Mouse (Mus musculus) lung, adult 2 months (tissue): ENCODE results near the gene Mrpl48. TPM values are rescaled to one million over a fixed set of nuclear protein-coding genes. Genes with fewer than 3 reads are reported as not detected.

Experiments used
- DNase-seq: peaks from one replicate; pipeline ENCODE4 v3.0.0; 2022
- H3K4me1 ChIP-seq: fragments of 200-500 bp; 2 replicates; pipeline ENCODE4 v1.6.1; 2011; ENCODE audit warnings: low read length; ENCODE audit not compliant: control insufficient read depth, insufficient read depth
- H3K4me3 ChIP-seq: fragments of 200-500 bp; replicated peaks from 2 replicates; pipeline ENCODE3; 2011; ENCODE audit warnings: low read depth, mild to moderate bottlenecking, control low read depth, low read length; ENCODE audit errors: extremely low read depth
- CTCF ChIP-seq: fragments of 200-500 bp; IDR thresholded peaks from 2 replicates; pipeline ENCODE4 v1.5.1; 2011; ENCODE audit warnings: mild to moderate bottlenecking, low read length, control low read depth; ENCODE audit not compliant: insufficient read depth
- POLR2A ChIP-seq: fragments of 200-500 bp; IDR thresholded peaks from 2 replicates; pipeline ENCODE4 v1.6.1; 2011; ENCODE audit warnings: low read depth, mild to moderate bottlenecking, control low read depth, low read length, borderline replicate concordance; ENCODE audit errors: extremely low read depth
- WGBS: fragments of 180-500 bp; shearing (Covaris S2); methylation state at CpG from one replicate; pipeline ENCODE4 v1.1.7; 2018; 5-methylcytosine and 5-hydroxymethylcytosine counted together
- polyA plus RNA-seq: library from polyadenylated mRNA; depleted of rRNA; stranded (reverse); fragments of >200 nt; gene quantifications from 2 replicates; pipeline ENCODE4 v1.2.3, GENCODE M21; 2012

Mrpl48 gene
- polyA plus RNA-seq, 1 experiment = 10.4 TPM

GRCm38 (mm10) chr7:100642413-100642812, 34.3 kb upstream of the Mrpl48 start:
- DNase-seq = no peak
- H3K4me1 ChIP-seq = no peaks in the 10 kb centered on the region
- no peak for TF ChIP-seq CTCF
- no peak for TF ChIP-seq POLR2A
- WGBS = 81% methylated on average over 4 of the region's 4 CpGs
- no peak overlapping the region for H3K4me3 ChIP-seq

GRCm38 (mm10) chr7:100637657-100638056, 29.6 kb upstream of the Mrpl48 start:
- WGBS = 0% methylated on average over 1 of the region's 1 CpGs
- DNase-seq = no peak

GRCm38 (mm10) chr7:100624538-100624937, 16.4 kb upstream of the Mrpl48 start:
- TF ChIP-seq CTCF = no peak
- H3K4me3 ChIP-seq = no peak overlapping the region
- peaks cover 3% of the 10 kb centered on the region; the same call in 1 of the 2 replicates for H3K4me1 ChIP-seq
- WGBS = 93% methylated on average over 3 of the region's 3 CpGs
- DNase-seq = no peak

More at GRCm38 (mm10) chr7:100637657-100638056, 29.6 kb upstream of the Mrpl48 start:
- H3K4me1 ChIP-seq = no peaks in the 10 kb centered on the region
- no peak overlapping the region for H3K4me3 ChIP-seq
- TF ChIP-seq POLR2A = no peak
- peak; percentile 34; the same call in 1 of the 2 replicates for TF ChIP-seq CTCF

- peaks cover 3% of the 10 kb centered on the region; the same call in 1 of the 2 replicates for H3K4me1 ChIP-seq
- TF ChIP-seq CTCF (peak; percentile 30; the same call in 1 of the 2 replicates), POLR2A (no peak)
- no peak for DNase-seq
- no peak overlapping the region for H3K4me3 ChIP-seq
- WGBS = 65% methylated on average over 2 of the region's 2 CpGs
Observed at GRCm38 (mm10) chr7:100622277-100622676, 14.2 kb upstream of the Mrpl48 start.

GRCm38 (mm10) chr7:100616121-100616857, 8.2 kb upstream of the Mrpl48 start:
- no peak overlapping the region for H3K4me3 ChIP-seq
- H3K4me1 ChIP-seq = no peaks in the 10 kb centered on the region; the same call in 1 of the 2 replicates
- TF ChIP-seq CTCF (no peak), POLR2A (no peak)
- 87% methylated on average over 4 of the region's 4 CpGs for WGBS
- DNase-seq = no peak

- Histone ChIP-seq H3K4me1 (peaks cover 4% of the 10 kb centered on the region), H3K4me3 (peak overlapping the region; percentile 88)
- 14% methylated on average over 4 of the region's 4 CpGs for WGBS
- DNase-seq = no peak
- TF ChIP-seq CTCF = no peak
- no peak for TF ChIP-seq POLR2A
Observed at GRCm38 (mm10) chr7:100608910-100609309, 809 bp upstream of the Mrpl48 start.

GRCm38 (mm10) chr7:100607214-100608129, 629 bp downstream of the Mrpl48 start, which contains the start of gene Rab6a:
Gene Rab6a (plus strand): TSS chr7:100607410.
- no peak for TF ChIP-seq CTCF
- TF ChIP-seq POLR2A = peak; percentile 95
- Histone ChIP-seq H3K4me1 (peaks cover 4% of the 10 kb centered on the region), H3K4me3 (peak within 1 kb of the TSS; percentile 88)
- peak; percentile 92 for DNase-seq
- WGBS = under 1% methylated on average over 105 of the region's 105 CpGs

- H3K4me3 ChIP-seq = no peak overlapping the region
- no peaks in the 10 kb centered on the region for H3K4me1 ChIP-seq
- DNase-seq = no peak
- WGBS = 57% methylated on average over 5 of the region's 5 CpGs
- TF ChIP-seq CTCF = no peak
- no peak for TF ChIP-seq POLR2A
Observed at GRCm38 (mm10) chr7:100600211-100600610, 7.9 kb downstream of the Mrpl48 start.

GRCm38 (mm10) chr7:100593349-100593748, 14.8 kb downstream of the Mrpl48 start:
- DNase-seq = no peak
- no peaks in the 10 kb centered on the region; the same call in 1 of the 2 replicates for H3K4me1 ChIP-seq
- TF ChIP-seq CTCF (no peak), POLR2A (no peak)
- no peak overlapping the region for H3K4me3 ChIP-seq

- H3K4me1 ChIP-seq = no peaks in the 10 kb centered on the region; the same call in 1 of the 2 replicates
- TF ChIP-seq POLR2A (no peak), CTCF (no peak)
- H3K4me3 ChIP-seq = peak overlapping the region; percentile 95
- no peak for DNase-seq
- 1% methylated on average over 2 of the region's 2 CpGs for WGBS
Observed at GRCm38 (mm10) chr7:100591522-100591852, 16.6 kb downstream of the Mrpl48 start.
